In genomic region chr9:61433206-61433605, GRCm38 (mm10) we compare ENCODE assay signal across 17 mouse cellular contexts.
A peak's percentile ranks its signal among the peaks of the same experiment; 100 is the strongest.
DNase-seq lines count a peak whose midpoint lies in the region; ATAC-seq and TF ChIP-seq lines count a peak whose summit lies in the region.
"Had no signal": no experiment of that assay in that cellular context is flagged by ENCODE, and none has a peak within 500 bp of the region (broad histone marks: within the 10 kb centered on the region; RNA-seq: fewer than 3 reads in every experiment).

No protein-coding gene starts in this region.

- no peak for TF ChIP-seq POLR2A in CH12.LX (IDR thresholded peaks at IDR 0.05; ENCODE audit: low read depth, low read length)

- H3K9me3 ChIP-seq in midbrain, embryonic 15.5 days, result no peaks in the 10 kb centered on the region
- no peaks in the 10 kb centered on the region; the same call in 1 of the 2 replicates for H3K9me3 ChIP-seq in midbrain, embryonic 16.5 days (replicated peaks; ENCODE audit: control insufficient read depth, low read length, poor library complexity, severe bottlenecking)
- peaks cover 14% of the 10 kb centered on the region for H3K9me3 ChIP-seq in CH12.LX (replicated peaks; ENCODE audit: low read length)
- H3K9me3 ChIP-seq: embryonic facial prominence, embryonic 12.5 days; embryonic facial prominence, embryonic 15.5 days had no signal

- H3K4me2 ChIP-seq in midbrain, embryonic 15.5 days, result no peak overlapping the region
- H3K4me2 ChIP-seq in midbrain, embryonic 16.5 days (ENCODE audit: low read length), result no peak overlapping the region
- no peak overlapping the region for H3K4me2 ChIP-seq in CH12.LX (ENCODE audit: insufficient read depth, low read depth, poor library complexity, severe bottlenecking)
- H3K4me2 ChIP-seq: embryonic facial prominence, embryonic 12.5 days; embryonic facial prominence, embryonic 15.5 days; heart, embryonic 11.5 days; hindbrain, embryonic 14.5 days had no signal

- no peaks in the 10 kb centered on the region for H3K36me3 ChIP-seq in midbrain, embryonic 15.5 days (replicated peaks)
- H3K36me3 ChIP-seq in midbrain, embryonic 16.5 days (ENCODE audit: control insufficient read depth, insufficient read depth, low read length), result no peaks in the 10 kb centered on the region
- H3K36me3 ChIP-seq in CH12.LX (replicated peaks in 1 of 2; ENCODE audit: control insufficient read depth in 1 of 2, insufficient read depth in 1 of 2, low read length in 1 of 2), result no peaks in the 10 kb centered on the region
- no peaks in the 10 kb centered on the region for H3K36me3 ChIP-seq in splenic B cell, adult 2 months (ENCODE audit: control insufficient read depth, insufficient read depth, low read length, poor library complexity, severe bottlenecking)
- H3K36me3 ChIP-seq: embryonic facial prominence, embryonic 12.5 days; embryonic facial prominence, embryonic 15.5 days had no signal

- H3K79me2 ChIP-seq in CH12.LX (replicated peaks; ENCODE audit: control insufficient read depth, extremely low read depth, insufficient read depth, poor library complexity, severe bottlenecking), result no peaks in the 10 kb centered on the region

- peaks cover 15% of the 10 kb centered on the region for H3K4me1 ChIP-seq in midbrain, embryonic 15.5 days
- H3K4me1 ChIP-seq in midbrain, embryonic 16.5 days (ENCODE audit: control insufficient read depth, insufficient read depth, low read length), result peaks cover 4% of the 10 kb centered on the region
- peaks cover 46 to 74% of the 10 kb centered on the region in 2 experiments for H3K4me1 ChIP-seq in CH12.LX (ENCODE audit: control insufficient read depth in 1 of 2, insufficient read depth in 2 of 2)

- no peak overlapping the region for H3K27ac ChIP-seq in midbrain, embryonic 15.5 days
- H3K27ac ChIP-seq in midbrain, embryonic 16.5 days (ENCODE audit: low read length), result no peak overlapping the region
- H3K27ac ChIP-seq in CH12.LX (ENCODE audit: insufficient read depth, low read depth), result no peak overlapping the region
- H3K27ac ChIP-seq: embryonic facial prominence, embryonic 12.5 days; embryonic facial prominence, embryonic 15.5 days; gastrocnemius, adult 2 months; hindbrain, embryonic 14.5 days had no signal

- peak; percentile 29 for DNase-seq in CH12.LX (ENCODE audit: extremely low read depth)
- peak; percentile 26 for DNase-seq in MN1 (ENCODE audit: low spot score)
- DNase-seq in splenic B cell, adult 2 months (ENCODE audit: low read depth, low spot score), result peak; percentile 60
- DNase-seq in layer of hippocampus, adult 11-12 months (ENCODE audit: low spot score), result no peak
- DNase-seq: adrenal gland, postnatal 10 days; adrenal gland, postnatal 36 days; forebrain, postnatal 0 days; heart, adult 11 months had no signal

- no peak for TF ChIP-seq RAD21 in CH12.LX (IDR thresholded peaks at IDR 0.05; ENCODE audit: low read depth, low read length)

- H3K9ac ChIP-seq in midbrain, embryonic 15.5 days, result no peak overlapping the region
- no peak overlapping the region for H3K9ac ChIP-seq in midbrain, embryonic 16.5 days (ENCODE audit: low read depth, low read length)
- no peak overlapping the region for H3K9ac ChIP-seq in CH12.LX (ENCODE audit: insufficient read depth, low read depth)
- H3K9ac ChIP-seq: embryonic facial prominence, embryonic 12.5 days; embryonic facial prominence, embryonic 15.5 days; forebrain, postnatal 0 days; hindbrain, embryonic 14.5 days had no signal

- H3K4me3 ChIP-seq in midbrain, embryonic 15.5 days, result no peak overlapping the region
- no peak overlapping the region for H3K4me3 ChIP-seq in midbrain, embryonic 16.5 days (ENCODE audit: low read depth, low read length)
- no peak overlapping the region for H3K4me3 ChIP-seq in CH12.LX (replicated peaks in 1 of 3; ENCODE audit: low read depth in 2 of 3, low read length in 2 of 3, poor library complexity in 1 of 3)
- H3K4me3 ChIP-seq: embryonic facial prominence, embryonic 12.5 days; embryonic facial prominence, embryonic 15.5 days; gastrocnemius, adult 2 months had no signal

- 0 out of 2 replicates have a peak, but pooled peaks have one; percentile 28 for ATAC-seq in midbrain, embryonic 15.5 days (replicated peaks)
- no peak for ATAC-seq in midbrain, embryonic 16.5 days
- ATAC-seq: CD4-positive, CD25-positive, alpha-beta regulatory T cell, adult 4 months had no signal

- dilution Hi-C loops in CH12.LX (cut with MboI; ENCODE audit: extremely low pct_ligation_motif_present, extremely low pct_unique_long_range_greater_than_20kb, low sequenced_read_pairs), result no loop called here

- TF ChIP-seq EP300 in CH12.LX (IDR thresholded peaks at IDR 0.05; ENCODE audit: low read length), result no peak

- in situ Hi-C loops in CH12.LX (cut with MboI; ENCODE audit: low pct_ligation_motif_present, low pct_unique_long_range_greater_than_20kb, low sequenced_read_pairs), result no loop called here

- TF ChIP-seq CTCF in CH12.LX (conservative IDR thresholded peaks at IDR 0.05 in 1 of 2, IDR thresholded peaks at IDR 0.05 in 1 of 2; ENCODE audit: low read depth in 2 of 2, low read length in 2 of 2), result no peak

- peaks cover 2% of the 10 kb centered on the region; the same call in 1 of the 2 replicates for H3K27me3 ChIP-seq in midbrain, embryonic 15.5 days (replicated peaks)
- no peaks in the 10 kb centered on the region; the same call in 1 of the 2 replicates for H3K27me3 ChIP-seq in midbrain, embryonic 16.5 days (ENCODE audit: control insufficient read depth, insufficient read depth, low read depth, low read length)
- H3K27me3 ChIP-seq in CH12.LX (replicated peaks), result peaks cover 1% of the 10 kb centered on the region
- H3K27me3 ChIP-seq in splenic B cell, adult 2 months (ENCODE audit: control insufficient read depth, insufficient read depth, low read length, poor library complexity, severe bottlenecking), result no peaks in the 10 kb centered on the region
- H3K27me3 ChIP-seq: embryonic facial prominence, embryonic 12.5 days; Patski had no signal

- WGBS in midbrain, embryonic 15.5 days, result 65% methylated on average over 2 of the region's 2 CpGs
- WGBS in midbrain, embryonic 16.5 days, result 79% methylated on average over 2 of the region's 2 CpGs

TF ChIP-seq in CH12.LX, 34 proteins besides CTCF, POLR2A, EP300 and RAD21:
- TF ChIP-seq TBP (conservative IDR thresholded peaks at IDR 0.05; ENCODE audit: low read depth, low read length), result no peak
- peak; percentile 41 for TF ChIP-seq USF1 (IDR thresholded peaks at IDR 0.05; ENCODE audit: low read depth, low read length)
